Mouse (Mus musculus) gastrocnemius, adult 8-10 months (tissue): ENCODE measurements around the gene Trib3. TPM values are rescaled to one million over a fixed set of nuclear protein-coding genes. Genes with fewer than 3 reads are reported as not detected.
"Not testable (repeated sequence)": the region's sequence is repeated elsewhere in the genome, so short reads cannot be mapped to it uniquely, and the experiment has no call there.

ENCODE experiments used
- DNase-seq, 2 experiments: peaks; one replicate each; pipeline ENCODE4 v3.0.0; 2022; ENCODE audit warnings: low spot score in 2 of 2
- total RNA-seq, 4 experiments: library from RNA; stranded (reverse); gene quantifications; 2 replicates each; pipeline ENCODE4 v1.2.4; 2022

Gene Trib3
- 1 to 10 TPM in 2 of 4 experiments, under 1 TPM in 2; 0.58 to 2.0 (median 1.1) TPM for total RNA-seq

DNA sequence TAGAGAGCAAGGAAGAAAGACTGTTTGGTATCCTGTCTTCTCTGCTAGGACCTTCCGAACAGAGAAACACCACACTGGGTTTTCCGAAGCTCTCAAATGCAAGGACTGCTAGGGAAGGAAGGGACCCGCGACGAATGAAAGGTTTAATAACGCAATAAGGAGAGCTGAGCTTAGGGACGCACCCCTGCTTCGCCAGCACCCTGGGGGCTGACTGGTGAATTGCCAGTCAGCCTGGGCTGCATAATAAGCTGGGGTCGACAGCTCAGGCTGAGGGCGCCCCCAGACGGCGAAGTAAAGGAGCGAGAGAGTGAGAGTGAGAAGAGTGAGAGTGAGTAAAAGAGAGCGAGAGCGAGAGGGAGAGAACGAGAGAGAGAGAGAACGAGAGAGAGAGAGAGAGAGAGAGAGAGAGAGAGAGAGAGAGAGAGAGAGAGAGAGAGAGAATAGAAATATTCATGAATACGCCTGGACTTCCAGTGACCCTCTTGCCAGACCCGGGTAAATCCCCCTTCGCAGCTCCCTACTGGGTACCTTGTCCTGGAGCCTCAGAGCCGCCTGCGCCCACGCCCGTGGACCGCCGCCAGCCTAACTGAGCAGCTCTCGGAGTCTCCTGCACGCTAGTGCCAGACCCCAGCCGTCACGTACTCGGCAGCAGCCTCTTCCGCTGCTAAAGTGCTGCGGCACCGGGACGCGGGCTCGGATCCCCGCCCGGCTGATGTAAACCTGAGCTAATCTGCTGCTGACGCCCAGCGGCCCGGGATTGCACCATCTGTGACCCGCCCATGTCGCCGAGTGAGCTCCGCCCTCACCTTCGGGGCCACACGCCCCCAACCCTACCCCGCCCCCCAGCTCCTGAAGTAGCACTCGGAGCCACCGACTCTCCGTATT lies at the start of gene Trib3:
Trib3 (minus strand) TSS at position 704 of the 885 bp plus-strand sequence.
- DNase-seq: peak; percentile 42 to 61

DNA sequence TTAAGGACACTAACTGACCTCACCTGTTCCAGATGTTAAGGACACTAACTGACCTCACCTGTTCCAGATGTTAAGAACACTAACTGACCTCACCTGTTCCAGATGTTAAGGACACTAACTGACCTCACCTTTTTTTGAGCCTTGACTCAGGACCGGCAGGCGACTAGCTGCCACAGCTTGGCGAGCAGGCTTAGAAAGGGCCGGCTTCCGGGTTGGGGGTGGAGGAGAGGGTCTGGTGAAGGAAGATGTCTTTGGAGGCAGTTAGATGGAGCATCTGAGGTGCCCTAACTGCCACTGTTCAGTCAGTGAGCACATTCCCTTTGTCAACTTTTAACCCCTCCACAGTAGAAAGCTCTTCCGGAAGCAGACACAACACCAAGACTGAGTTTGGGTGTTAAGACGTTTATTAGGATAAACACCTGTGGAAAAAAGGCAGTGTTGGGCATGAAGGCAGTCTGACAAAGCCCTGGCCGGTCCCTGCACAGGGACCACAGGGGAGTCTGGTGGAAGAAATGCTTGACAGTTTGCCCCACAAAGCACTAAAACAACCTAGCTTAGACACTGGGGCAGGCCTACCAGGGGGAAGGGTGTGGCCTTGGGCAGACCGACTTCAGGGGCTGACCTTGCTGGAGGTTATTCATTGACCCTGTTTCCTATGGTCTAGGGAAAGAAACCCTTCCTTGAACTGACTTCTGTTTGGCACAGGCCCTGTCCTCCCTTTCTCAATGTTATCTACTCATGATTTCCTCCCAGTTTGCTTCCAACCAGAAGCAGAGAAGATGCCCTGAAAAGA lies 49.6 kb upstream of the Trib3 start:
- no peak for DNase-seq

DNA sequence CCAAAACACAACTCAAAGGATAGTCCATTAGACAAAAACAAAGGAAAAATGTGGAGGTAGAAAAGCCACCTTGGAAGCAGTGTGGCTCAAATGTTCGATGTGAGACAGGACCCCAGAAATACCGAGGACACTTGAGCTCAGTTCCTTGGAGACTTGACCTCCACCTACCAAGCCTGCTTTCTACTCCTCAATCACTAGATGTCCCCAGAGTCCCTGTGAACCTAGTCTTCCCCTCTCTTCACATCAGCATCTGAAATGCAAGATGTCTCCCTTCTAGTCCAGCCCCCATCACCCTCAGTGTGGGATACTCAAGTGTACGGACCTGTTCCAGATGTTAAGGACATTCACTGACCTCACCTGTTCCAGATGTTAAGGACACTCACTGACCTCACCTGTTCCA lies 49.0 kb upstream of the Trib3 start:
- no peak for DNase-seq

DNA sequence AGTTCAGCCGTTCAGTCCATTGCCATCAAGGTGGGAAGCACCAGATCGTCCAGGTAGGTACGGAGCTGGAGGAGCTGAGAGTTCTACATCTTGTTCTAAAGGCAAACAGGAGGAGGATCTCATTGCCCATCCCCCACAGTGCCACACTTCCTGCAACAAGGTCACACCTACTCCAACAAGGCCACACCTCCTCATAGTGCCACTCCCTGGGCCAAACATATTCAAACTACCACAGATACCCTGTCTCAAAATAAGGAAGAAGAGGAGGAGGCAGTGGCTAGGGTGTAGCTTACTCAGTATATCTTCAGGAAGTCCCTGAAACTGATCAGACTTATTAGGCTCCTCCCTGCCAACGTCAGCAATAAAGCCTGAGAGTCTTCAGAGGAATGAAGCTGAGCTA lies 40.4 kb upstream of the Trib3 start:
- no peak for DNase-seq

DNA sequence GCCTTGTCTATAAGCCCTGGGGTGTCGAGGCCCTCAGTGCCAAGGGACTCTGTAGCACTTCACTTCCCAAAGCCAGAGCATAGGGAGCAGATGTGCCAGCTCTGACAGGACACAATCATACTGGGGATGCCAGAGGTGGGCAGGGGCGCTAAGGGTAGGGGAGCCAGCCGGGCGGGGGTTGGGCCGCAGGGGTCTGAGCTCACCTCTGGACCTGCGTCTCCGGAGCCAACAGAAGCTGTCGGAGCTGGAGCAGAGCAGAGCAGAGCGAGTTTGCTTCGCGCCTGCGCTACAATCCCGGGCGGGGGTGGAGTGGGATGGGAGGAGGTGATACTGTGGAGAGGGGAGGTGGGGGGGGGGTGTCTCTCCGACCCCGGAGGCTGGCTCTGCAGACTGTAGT lies 32.5 kb upstream of the Trib3 start, which contains the start of gene Nrsn2:
Nrsn2 (minus strand) TSS at position 294 of the 397 bp plus-strand sequence.
- no peak for DNase-seq

DNA sequence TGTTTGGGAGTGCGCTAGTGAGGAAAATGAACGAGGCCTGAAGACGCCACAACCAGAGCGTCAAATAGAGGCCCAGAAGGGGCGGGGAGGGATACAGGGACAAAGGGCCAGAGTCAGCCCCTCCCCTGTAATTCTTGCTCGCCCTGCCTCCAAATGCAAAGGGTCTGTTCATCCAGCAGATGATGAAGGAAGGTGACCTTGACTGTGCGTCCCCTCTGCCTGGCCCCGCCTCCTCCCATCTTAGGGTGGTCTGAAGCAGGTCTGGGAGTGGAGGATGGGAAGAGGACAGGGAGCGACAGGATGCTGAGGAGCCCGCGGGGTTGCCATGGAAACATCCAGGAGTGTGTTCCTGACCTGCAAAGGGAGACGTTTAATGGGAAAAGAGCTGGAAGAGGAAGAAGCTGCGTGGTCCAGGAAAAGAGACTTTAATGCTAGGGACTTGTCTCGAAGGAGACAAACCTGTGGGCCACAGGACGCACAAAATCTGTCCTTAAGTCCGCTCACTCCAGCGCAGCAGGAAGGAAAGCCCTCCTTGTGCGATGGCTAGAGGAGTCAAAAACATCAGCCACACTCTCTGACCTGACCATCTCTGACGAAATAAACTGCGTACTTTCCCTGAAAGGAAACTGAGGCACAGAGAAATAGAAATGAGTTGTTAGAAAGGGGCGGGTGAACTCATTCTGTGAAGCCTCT lies 32.0 kb upstream of the Trib3 start:
- no peak for DNase-seq

DNA sequence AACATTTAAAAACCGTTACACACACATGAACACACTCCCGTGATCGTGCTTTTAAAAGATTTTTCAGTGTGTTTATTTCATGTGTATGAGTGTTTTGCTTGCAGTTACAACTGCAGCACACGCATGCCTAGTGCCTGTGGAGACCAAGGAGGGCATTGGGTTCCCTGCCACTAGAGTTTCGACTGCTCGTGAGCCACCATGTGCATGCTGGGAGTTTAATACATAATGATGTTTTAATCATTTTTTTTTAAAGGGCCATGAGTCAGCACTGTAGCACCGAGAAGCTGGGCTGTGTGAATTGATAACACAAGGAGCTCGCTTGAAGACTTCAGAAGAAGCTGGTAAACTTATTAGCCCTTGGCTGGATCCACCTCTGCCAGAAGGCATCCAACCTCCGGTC lies 29.7 kb upstream of the Trib3 start:
- DNase-seq: no peak

DNA sequence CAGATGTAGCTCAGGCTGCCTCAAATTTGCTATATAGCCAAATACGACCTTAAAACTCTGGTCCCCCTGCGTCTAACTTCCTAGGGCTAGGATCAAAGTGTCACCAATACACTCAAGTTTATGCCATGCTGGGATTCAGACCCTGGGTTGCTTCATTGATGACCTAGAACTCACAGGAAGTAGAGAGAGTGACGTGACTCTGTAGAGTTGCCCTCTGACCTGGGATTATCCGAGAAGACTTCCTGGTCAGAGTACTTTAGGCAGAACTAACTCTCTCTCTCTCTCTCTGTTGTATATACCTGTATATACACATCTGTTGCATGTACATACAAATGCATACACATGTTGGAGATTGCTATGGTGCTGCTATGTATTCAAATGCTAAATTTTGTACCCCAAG lies 28.8 kb upstream of the Trib3 start:
- no peak for DNase-seq

DNA sequence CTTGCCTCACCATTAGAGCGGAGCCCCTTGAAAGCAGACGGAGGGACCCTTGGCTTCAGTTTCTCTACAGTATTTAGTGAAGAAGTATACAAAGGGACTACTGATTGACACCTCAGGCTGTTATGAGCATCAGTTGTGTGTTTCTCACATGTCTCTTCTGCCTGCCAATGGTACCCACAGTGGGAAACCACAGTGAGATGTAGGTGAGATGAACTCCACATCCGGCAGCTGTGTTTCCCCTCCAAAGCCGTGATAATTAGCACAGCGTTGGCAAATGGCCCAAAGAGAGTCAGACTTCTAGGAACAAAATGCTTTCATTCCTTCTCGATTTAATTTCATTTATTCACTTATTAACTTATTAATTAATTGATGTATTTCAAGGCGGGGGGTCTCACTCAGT lies 28.3 kb upstream of the Trib3 start:
- no peak for DNase-seq

DNA sequence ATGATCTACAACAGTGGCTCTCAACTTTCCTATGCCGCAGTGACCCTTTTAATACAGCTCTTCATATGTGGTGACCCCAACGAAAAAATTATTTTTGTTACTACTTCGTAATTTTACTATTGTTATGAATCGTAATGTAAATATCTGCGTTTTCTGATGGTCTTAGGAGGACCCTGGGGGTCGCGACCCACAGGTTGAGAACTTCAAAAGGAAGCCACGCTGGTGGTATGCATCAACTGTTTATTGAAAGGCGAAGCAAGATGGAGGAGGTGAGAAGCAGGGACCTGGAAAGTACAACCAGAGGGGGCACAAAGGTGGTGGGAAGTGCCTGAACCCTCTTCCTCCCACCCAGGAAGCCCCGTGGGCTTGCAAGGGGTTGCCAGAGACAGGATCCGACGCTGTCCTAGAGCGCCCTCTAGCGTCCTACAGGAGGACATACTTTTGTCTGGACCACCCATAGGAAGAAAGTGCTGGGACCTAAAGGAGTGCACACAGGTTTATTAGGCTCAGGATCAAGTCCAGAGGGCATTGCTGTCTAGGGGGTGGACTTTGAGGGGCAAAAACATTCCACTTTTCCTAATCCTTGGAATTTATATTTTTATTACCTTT lies 24.8 kb upstream of the Trib3 start:
- no peak for DNase-seq

DNA sequence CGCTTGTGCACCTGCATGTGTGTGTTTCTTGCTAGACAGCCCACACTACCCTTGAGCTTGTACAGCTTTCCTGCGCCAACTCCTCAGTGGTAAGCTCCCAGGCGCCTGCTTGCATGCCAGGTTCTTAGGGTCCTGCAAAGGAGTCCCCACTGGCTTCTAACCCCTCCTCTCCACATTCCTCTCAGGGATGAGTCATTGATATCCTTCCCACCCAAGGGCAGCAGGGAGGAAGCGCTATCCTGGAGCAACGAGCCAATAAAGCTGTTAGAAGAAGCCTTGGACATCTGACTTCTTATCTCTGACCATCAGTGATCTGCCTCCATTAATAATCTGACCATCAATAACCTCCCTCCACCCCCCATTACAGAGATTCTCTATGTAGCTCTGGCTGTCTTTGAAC lies 24.1 kb upstream of the Trib3 start:
- no peak for DNase-seq

DNA sequence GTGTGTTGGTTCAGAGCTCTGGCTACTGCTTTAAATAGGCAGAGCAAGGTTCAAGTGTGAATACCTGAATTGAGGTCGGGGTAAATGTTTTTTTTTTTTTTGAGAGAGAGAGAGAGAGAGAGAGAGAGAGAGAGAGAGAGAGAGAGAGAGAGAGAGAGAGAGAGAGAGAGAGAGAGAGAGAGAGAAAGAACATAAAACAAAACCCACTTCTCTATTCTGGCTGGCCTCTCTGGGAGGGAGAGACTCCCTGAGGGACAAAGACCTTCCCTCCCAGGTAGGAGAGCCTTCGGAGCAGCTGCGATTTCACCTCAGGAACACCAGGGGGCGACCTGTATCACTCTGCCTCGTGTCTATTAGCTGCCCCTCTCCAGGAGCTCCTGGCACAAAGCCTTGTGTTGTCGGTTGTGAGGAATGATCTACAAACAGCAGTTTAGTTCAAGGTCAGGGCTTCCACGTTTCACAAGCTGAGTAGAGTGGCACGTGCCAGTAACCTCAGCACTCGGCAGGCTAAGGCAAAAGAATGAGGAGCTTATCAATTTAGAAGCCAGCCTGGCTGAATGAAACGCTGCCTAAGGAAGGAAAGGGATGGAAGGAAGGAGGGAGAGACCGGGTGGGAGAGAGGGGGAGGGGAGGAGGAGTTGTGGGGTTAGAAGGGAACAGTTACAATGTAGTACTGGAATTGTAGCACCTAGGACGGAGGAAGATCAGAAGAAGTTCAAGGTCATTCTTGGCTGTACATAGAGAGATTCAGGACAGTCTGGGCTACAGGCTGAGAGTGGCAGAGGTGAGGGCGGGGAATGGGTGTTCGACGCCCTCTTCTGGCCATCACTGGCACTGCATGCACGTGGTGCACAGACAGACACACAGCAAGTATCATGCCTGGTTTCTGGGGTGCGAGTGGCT lies 19.7 kb upstream of the Trib3 start:
- peak; percentile 23 to 41 for DNase-seq

DNA sequence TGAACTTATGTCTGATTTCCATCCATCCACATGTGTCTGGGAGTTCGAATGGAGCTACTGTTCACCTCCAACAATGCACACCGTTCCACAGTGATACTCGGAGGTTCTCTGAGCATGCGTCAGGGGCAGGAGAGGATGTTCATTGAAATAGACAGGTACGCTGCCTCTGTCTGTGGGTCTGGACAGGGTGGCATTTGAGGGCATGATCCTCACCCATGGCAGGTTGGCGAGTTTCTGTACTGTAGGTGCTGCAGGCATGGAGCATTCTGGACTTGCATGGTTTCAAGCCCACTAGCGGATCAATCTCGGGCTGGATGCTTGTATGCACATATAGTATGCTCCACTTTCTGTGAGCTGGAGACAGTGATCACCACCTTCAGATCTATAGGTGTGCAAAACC lies 17.4 kb upstream of the Trib3 start:
- no peak for DNase-seq

DNA sequence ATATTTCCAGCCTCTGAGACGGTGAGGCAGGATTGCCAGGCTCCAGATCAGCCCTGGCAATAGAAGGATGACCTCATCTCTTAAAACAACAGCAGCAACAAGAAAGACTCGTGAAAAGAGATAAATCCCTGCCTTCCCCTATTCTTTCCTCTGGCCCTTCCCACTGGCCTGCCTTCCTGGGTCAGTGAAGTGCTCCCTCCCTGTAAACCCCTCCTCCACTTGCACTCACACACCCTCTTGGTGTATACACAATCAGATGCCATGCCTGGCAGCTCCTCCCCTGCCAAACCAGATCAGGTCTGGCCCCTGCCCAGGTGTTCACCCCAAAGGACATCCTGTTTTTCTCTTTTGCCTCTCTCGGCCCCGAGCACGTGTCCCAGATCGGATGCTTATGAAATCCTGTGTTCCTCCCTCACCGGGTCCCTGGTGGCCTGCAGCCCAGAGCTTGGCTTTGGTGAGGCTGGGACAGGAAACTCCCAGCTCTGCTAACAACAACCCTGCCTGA lies 16.5 kb upstream of the Trib3 start:
- DNase-seq: peak; percentile 45 to 64

DNA sequence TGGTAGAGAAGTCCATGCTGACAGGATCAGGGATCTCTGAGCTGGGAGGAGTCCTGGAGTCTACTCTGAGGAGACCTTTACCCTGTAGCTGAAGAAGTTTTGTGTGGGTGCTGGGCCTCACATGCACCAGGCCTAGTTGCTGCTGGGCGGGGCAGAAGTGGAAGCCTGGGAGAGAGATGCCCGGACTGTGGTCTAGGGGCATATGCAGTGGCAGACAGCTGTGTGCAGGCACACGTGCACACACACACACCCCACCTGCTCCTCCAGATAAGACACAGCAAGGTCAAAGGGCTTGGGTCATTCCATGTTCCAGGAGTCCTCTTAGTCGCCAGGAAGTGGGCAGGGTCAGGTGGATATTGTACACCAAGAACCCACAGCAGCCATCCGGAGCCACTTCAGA lies 15.8 kb upstream of the Trib3 start:
- no peak for DNase-seq

DNA sequence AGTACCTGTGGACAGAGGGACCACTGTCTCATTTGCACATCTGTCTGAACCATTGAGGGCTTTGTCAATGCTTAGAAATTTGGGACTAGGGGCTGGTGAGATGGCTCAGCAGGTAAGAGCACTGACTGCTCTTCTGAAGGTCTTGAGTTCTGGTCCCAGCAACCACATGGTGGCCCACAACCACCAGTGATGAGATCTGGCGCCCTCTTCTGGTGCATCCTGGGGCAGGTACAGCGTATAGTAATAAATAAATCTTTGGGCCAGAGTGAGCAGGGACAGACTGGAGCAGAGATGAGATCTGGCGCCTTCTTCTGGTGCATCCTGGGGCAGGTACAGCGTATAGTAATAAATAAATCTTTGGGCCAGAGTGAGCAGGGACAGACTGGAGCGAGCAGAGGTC lies 15.1 kb upstream of the Trib3 start:
- not testable (repeated sequence) for DNase-seq

DNA sequence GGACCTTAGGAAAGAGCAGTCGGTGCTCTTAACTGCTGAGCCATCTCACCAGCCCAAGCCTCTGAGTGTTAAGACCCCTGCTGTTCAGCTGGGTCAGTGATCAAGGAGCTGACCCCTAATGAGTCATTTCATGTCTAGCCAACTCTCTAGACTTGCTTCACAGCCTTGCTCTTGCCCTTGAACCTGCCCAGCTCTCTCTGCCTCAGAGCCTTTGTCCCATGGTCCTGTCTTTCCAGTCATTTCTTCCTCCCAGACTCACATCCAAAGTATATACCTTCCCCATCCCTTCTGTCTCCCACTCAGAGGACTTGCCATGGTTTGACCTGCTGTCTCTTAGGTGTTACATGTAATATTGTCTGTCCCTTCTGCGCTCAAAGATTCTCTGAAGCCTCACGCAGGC lies 13.4 kb upstream of the Trib3 start:
- no peak for DNase-seq

DNA sequence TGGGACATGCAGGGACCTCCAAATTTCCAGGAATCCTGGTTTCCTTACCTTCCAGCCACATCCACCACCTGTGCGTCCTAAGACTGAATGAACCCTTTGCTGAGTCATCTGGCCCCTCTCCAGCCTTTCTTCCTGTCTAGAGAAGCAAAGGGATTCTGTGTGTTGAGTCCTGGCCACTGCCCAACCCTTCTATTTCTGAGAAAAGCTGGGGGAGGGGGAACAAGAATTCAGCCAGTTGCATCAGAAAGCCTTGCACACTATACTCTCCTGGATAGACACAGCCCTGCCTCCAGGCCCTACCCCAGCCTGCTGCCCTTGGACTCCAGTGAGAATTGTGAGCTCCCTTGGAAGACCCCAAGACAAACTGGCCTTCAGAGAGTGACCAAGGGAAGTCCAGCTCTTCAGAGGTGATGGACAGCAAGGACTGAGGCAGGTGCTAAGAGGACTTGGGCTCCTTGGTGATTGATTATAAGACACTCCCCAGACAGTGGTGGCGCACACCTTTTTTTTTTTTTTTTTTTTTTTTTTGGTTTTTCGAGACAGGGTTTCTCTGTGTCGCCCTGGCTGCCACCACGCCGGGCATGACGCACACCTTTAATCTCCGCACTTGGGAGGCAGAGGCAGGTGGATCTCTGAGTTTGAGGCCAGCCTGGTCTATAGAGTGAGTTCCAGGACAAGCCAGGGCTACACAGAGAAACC lies 6.2 kb upstream of the Trib3 start:
- DNase-seq: no peak

DNA sequence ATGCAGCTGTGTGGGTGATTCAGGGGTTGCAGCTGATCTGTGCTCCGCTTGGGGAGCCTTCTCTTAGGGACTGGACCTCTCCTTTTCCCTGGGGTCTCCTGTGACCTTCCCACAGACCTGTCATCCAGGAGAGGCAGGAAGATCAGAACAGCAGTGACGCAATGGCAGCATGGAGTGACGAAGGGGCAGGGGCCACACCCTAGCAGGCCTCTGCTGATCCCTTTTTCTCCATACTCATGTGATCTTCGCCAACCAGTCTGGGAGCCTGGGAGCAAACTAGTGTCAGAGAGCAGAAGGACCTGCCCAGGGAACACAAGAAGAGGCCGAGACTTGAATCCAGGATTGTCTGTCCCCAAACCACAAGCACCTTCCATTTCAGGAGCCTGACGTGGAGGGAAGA lies 5.4 kb upstream of the Trib3 start:
- no peak for DNase-seq

DNA sequence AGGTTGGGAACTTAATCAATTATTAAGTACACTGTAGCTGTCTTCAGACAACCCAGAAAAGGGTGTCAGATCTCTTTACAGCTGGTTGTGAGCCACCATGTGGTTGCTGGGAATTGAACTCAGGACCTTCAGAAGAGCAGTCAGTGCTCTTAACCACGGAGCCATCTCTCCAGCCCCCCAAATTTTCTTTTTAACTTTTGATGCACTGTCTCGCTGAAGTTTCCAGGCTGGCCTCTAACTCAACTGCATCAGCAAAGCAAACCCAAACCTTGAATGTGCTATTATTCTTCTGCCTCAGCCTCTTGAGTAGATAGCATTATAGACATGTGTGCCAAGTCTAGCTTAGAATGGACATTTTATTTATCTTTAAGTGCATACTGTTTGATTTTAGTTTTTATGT lies 3.9 kb upstream of the Trib3 start:
- no peak for DNase-seq
